ENCODE assay signal across 8 mouse cellular contexts in genomic region chr2:131142592-131142991, GRCm38 (mm10). TPM values are rescaled to one million over a fixed set of nuclear protein-coding genes. Genes with fewer than 3 reads are reported as not detected.
A peak's percentile ranks its signal among the peaks of the same experiment; 100 is the strongest.
DNase-seq lines count a peak whose midpoint lies in the region; ATAC-seq and TF ChIP-seq lines count a peak whose summit lies in the region.

No protein-coding gene starts in this region.

- no peaks in the 10 kb centered on the region for H3K79me2 ChIP-seq in heart, adult 2 months (replicated peaks; ENCODE audit: control insufficient read depth, insufficient read depth, low read length)
- no peaks in the 10 kb centered on the region for H3K79me2 ChIP-seq in liver, adult 2 months (ENCODE audit: control insufficient read depth, insufficient read depth, low read length)

- intact Hi-C loops in heart, adult 2 months (cut with DNase I): loop anchor here (1.0 kb wide), 1 partner anchor 47 kb away; no protein-coding TSS in a partner anchor

- TF ChIP-seq EP300 in heart, adult 2 months (IDR thresholded peaks at IDR 0.05; ENCODE audit: insufficient read depth, low read depth, low read length): peak; percentile 59; the same call in 1 of the 2 replicates

- TF ChIP-seq CTCF in heart, adult 2 months (IDR thresholded peaks at IDR 0.05): peak; percentile 96
- peak; percentile 81 for TF ChIP-seq CTCF in liver, adult 2 months (IDR thresholded peaks at IDR 0.05; ENCODE audit: low read depth, low read length)

- H3K27me3 ChIP-seq in hindbrain, embryonic 10.5 days (ENCODE audit: insufficient read depth, poor library complexity, severe bottlenecking): no peaks in the 10 kb centered on the region
- H3K27me3 ChIP-seq in hindbrain, embryonic 14.5 days (ENCODE audit: control insufficient read depth, insufficient read depth, low read length): no peaks in the 10 kb centered on the region
- H3K27me3 ChIP-seq in heart, adult 2 months (ENCODE audit: control insufficient read depth, insufficient read depth, low read length): no peaks in the 10 kb centered on the region
- no peaks in the 10 kb centered on the region for H3K27me3 ChIP-seq in kidney, embryonic 14.5 days (ENCODE audit: control insufficient read depth, insufficient read depth, low read length)
- H3K27me3 ChIP-seq in liver, adult 2 months (ENCODE audit: control insufficient read depth, insufficient read depth, low read length): no peaks in the 10 kb centered on the region
- H3K27me3 ChIP-seq in stomach, embryonic 15.5 days (replicated peaks): no peaks in the 10 kb centered on the region

- no peak overlapping the region for H3K9ac ChIP-seq in hindbrain, embryonic 14.5 days
- H3K9ac ChIP-seq in heart, adult 2 months (ENCODE audit: low read depth, low read length): no peak overlapping the region
- H3K9ac ChIP-seq in kidney, embryonic 14.5 days (ENCODE audit: low read depth, low read length): no peak overlapping the region
- no peak overlapping the region for H3K9ac ChIP-seq in liver, adult 2 months (ENCODE audit: low read depth, low read length)
- no peak overlapping the region for H3K9ac ChIP-seq in stomach, embryonic 15.5 days

- no peak for ATAC-seq in hindbrain, embryonic 14.5 days (ENCODE audit: low FRiP score)
- peak; percentile 81 for ATAC-seq in kidney, embryonic 14.5 days (ENCODE audit: low FRiP score, low TSS enrichment)
- peak; percentile 61; the same call in 1 of the 2 replicates for ATAC-seq in stomach, embryonic 15.5 days (ENCODE audit: insufficient read depth, low FRiP score, low read depth)

- H3K9me3 ChIP-seq in hindbrain, embryonic 10.5 days: no peaks in the 10 kb centered on the region
- no peaks in the 10 kb centered on the region for H3K9me3 ChIP-seq in hindbrain, embryonic 14.5 days (ENCODE audit: control insufficient read depth, low read length)
- H3K9me3 ChIP-seq in kidney, embryonic 14.5 days (ENCODE audit: control insufficient read depth, low read length): no peaks in the 10 kb centered on the region
- H3K9me3 ChIP-seq in stomach, embryonic 15.5 days: no peaks in the 10 kb centered on the region

- peak; percentile 78 for DNase-seq in hindbrain, embryonic 10.5 days (ENCODE audit: low spot score)
- no peak for DNase-seq in hindbrain, embryonic 14.5 days (ENCODE audit: low spot score)
- peak; percentile 79 for DNase-seq in embryo, embryonic 9.5 days (ENCODE audit: extremely low spot score)
- peak; percentile 82 to 87 for DNase-seq in heart, adult 2 months
- DNase-seq in liver, adult 2 months (ENCODE audit: extremely low read depth, low read depth, low spot score): peak; percentile 56
- DNase-seq in naive thymus-derived CD4-positive, alpha-beta T cell, adult 2 months (ENCODE audit: low read depth): peak; percentile 59

- H3K4me1 ChIP-seq in hindbrain, embryonic 10.5 days (replicated peaks): peaks cover 39% of the 10 kb centered on the region
- H3K4me1 ChIP-seq in hindbrain, embryonic 14.5 days (replicated peaks; ENCODE audit: control insufficient read depth, insufficient read depth, low read length): no peaks in the 10 kb centered on the region
- H3K4me1 ChIP-seq in heart, adult 2 months (ENCODE audit: control insufficient read depth, insufficient read depth, low read length): peaks cover 24% of the 10 kb centered on the region
- H3K4me1 ChIP-seq in kidney, embryonic 14.5 days (ENCODE audit: control insufficient read depth, insufficient read depth, low read length): peaks cover 17% of the 10 kb centered on the region
- H3K4me1 ChIP-seq in liver, adult 2 months (ENCODE audit: control insufficient read depth, insufficient read depth, low read length): 0 out of 2 replicates have a peak, but pooled peaks cover 4% of the 10 kb centered on the region
- 0 out of 2 replicates have a peak, but pooled peaks cover 4% of the 10 kb centered on the region for H3K4me1 ChIP-seq in stomach, embryonic 15.5 days

- H3K27ac ChIP-seq in hindbrain, embryonic 10.5 days: 0 out of 2 replicates have a peak overlapping the region, but pooled peaks have one; percentile 16
- H3K27ac ChIP-seq in hindbrain, embryonic 14.5 days: no peak overlapping the region
- H3K27ac ChIP-seq in heart, adult 2 months: peak overlapping the region; percentile 77
- H3K27ac ChIP-seq in kidney, embryonic 14.5 days (ENCODE audit: low read depth, low read length): no peak overlapping the region
- H3K27ac ChIP-seq in liver, adult 2 months (replicated peaks; ENCODE audit: insufficient read depth, low read depth, low read length): no peak overlapping the region
- no peak overlapping the region for H3K27ac ChIP-seq in stomach, embryonic 15.5 days

- H3K4me3 ChIP-seq in hindbrain, embryonic 10.5 days: peak overlapping the region; percentile 27
- H3K4me3 ChIP-seq in hindbrain, embryonic 14.5 days (replicated peaks; ENCODE audit: low read length): no peak overlapping the region
- H3K4me3 ChIP-seq in heart, adult 2 months: no peak overlapping the region
- no peak overlapping the region for H3K4me3 ChIP-seq in kidney, embryonic 14.5 days (ENCODE audit: low read length)
- peak overlapping the region; percentile 0; the same call in 1 of the 2 replicates for H3K4me3 ChIP-seq in liver, adult 2 months (ENCODE audit: insufficient read depth, low read depth, low read length)
- H3K4me3 ChIP-seq in stomach, embryonic 15.5 days (replicated peaks): no peak overlapping the region

- TF ChIP-seq POLR2A in heart, adult 2 months (IDR thresholded peaks at IDR 0.05; ENCODE audit: insufficient read depth, low read depth, low read length): no peak
- no peak for TF ChIP-seq POLR2A in liver, adult 2 months (IDR thresholded peaks at IDR 0.05; ENCODE audit: extremely low read depth, insufficient read depth, low read length)

- H3K4me2 ChIP-seq in hindbrain, embryonic 14.5 days (replicated peaks): no peak overlapping the region
- H3K4me2 ChIP-seq in kidney, embryonic 14.5 days (replicated peaks; ENCODE audit: low read depth, low read length): no peak overlapping the region
- 0 out of 2 replicates have a peak overlapping the region, but pooled peaks have one; percentile 23 for H3K4me2 ChIP-seq in stomach, embryonic 15.5 days

- 34% methylated on average over 18 of the region's 18 CpGs for WGBS in hindbrain, embryonic 10.5 days
- WGBS in hindbrain, embryonic 14.5 days: 28% methylated on average over 18 of the region's 18 CpGs
- 25% methylated on average over 18 of the region's 18 CpGs for WGBS in heart, adult 2 months
- 30% methylated on average over 18 of the region's 18 CpGs for WGBS in kidney, embryonic 14.5 days
- 24% methylated on average over 18 of the region's 18 CpGs for WGBS in liver, adult 2 months
- 30% methylated on average over 18 of the region's 18 CpGs for whole genome bisulfite sequencing in stomach, embryonic 15.5 days

- peaks cover 60% of the 10 kb centered on the region for H3K36me3 ChIP-seq in hindbrain, embryonic 10.5 days
- peaks cover 35% of the 10 kb centered on the region for H3K36me3 ChIP-seq in hindbrain, embryonic 14.5 days (replicated peaks; ENCODE audit: control insufficient read depth, insufficient read depth)
- peaks cover 18% of the 10 kb centered on the region for H3K36me3 ChIP-seq in heart, adult 2 months (ENCODE audit: control insufficient read depth, insufficient read depth, low read length)
- peaks cover 59% of the 10 kb centered on the region for H3K36me3 ChIP-seq in kidney, embryonic 14.5 days (ENCODE audit: control insufficient read depth, insufficient read depth, low read length)
- no peaks in the 10 kb centered on the region for H3K36me3 ChIP-seq in liver, adult 2 months (ENCODE audit: control insufficient read depth, insufficient read depth, low read length)
- peaks cover 20% of the 10 kb centered on the region for H3K36me3 ChIP-seq in stomach, embryonic 15.5 days

RNA-seq across cellular contexts. Expression of gene Gm11037, which starts 9.3 kb away (rescaled TPM):
- not detected in 2 replicates for polyA plus RNA-seq in hindbrain, embryonic 10.5 days (2016; fragmentation: Nextera tagmentation; extraction: Ambion mirVana)
- polyA plus RNA-seq in hindbrain, embryonic 14.5 days (2014; fragmentation: Nextera tagmentation; extraction: Ambion mirVana): not detected in 2 replicates
- not detected for total RNA-seq in heart, adult 2 months (2021)
- polyA plus RNA-seq in heart, adult 2 months (2012; rRNA removed): not detected in 2 replicates
- not detected in 2 replicates for polyA plus RNA-seq in kidney, embryonic 14.5 days (2014; fragmentation: Nextera tagmentation; extraction: Ambion mirVana)
- total RNA-seq in liver, adult 2 months (2014; rRNA removed): not detected in 2 replicates
- polyA plus RNA-seq in liver, adult 2 months (2012; rRNA removed): not detected in 2 replicates
- not detected in 2 replicates for polyA plus RNA-seq in stomach, embryonic 15.5 days (2015; fragmentation: Nextera tagmentation; extraction: Ambion mirVana)

RNA-seq across cellular contexts. Expression of gene Hspa12b, which starts 15.5 kb away (rescaled TPM):
- 6.4 and 7.6 TPM in 2 replicates for polyA plus RNA-seq in hindbrain, embryonic 10.5 days (2016; fragmentation: Nextera tagmentation; extraction: Ambion mirVana)
- 2.2 and 3.3 TPM in 2 replicates for polyA plus RNA-seq in hindbrain, embryonic 14.5 days (2014; fragmentation: Nextera tagmentation; extraction: Ambion mirVana)
- 10 to 100 TPM; 29.7 to 31.4 TPM for total RNA-seq in heart, adult 2 months (2021)
- polyA plus RNA-seq in heart, adult 2 months (2012; rRNA removed): 21.9 and 27.8 TPM in 2 replicates
- 8.6 and 10.0 TPM in 2 replicates for polyA plus RNA-seq in kidney, embryonic 14.5 days (2014; fragmentation: Nextera tagmentation; extraction: Ambion mirVana)
- 0.87 and 1.0 TPM in 2 replicates for total RNA-seq in liver, adult 2 months (2014; rRNA removed)
- 0.67 and 1.1 TPM in 2 replicates for polyA plus RNA-seq in liver, adult 2 months (2012; rRNA removed)
- polyA plus RNA-seq in stomach, embryonic 15.5 days (2015; fragmentation: Nextera tagmentation; extraction: Ambion mirVana): 16.9 TPM in 2 replicates

RNA-seq across cellular contexts. Expression of gene 1700037H04Rik, which starts 17.3 kb away (rescaled TPM):
- 138 and 142 TPM in 2 replicates for polyA plus RNA-seq in hindbrain, embryonic 10.5 days (2016; fragmentation: Nextera tagmentation; extraction: Ambion mirVana)
- polyA plus RNA-seq in hindbrain, embryonic 14.5 days (2014; fragmentation: Nextera tagmentation; extraction: Ambion mirVana): 87.3 and 88.5 TPM in 2 replicates
- total RNA-seq in heart, adult 2 months (2021): 10 to 100 TPM in 1 of 2 experiments, 1 to 10 TPM in 1; 9.8 to 11.3 TPM
- 33.6 and 48.9 TPM in 2 replicates for polyA plus RNA-seq in heart, adult 2 months (2012; rRNA removed)
- polyA plus RNA-seq in kidney, embryonic 14.5 days (2014; fragmentation: Nextera tagmentation; extraction: Ambion mirVana): 99.3 and 101 TPM in 2 replicates
- total RNA-seq in liver, adult 2 months (2014; rRNA removed): 3.4 and 3.6 TPM in 2 replicates
- 16.6 and 20.3 TPM in 2 replicates for polyA plus RNA-seq in liver, adult 2 months (2012; rRNA removed)
- polyA plus RNA-seq in stomach, embryonic 15.5 days (2015; fragmentation: Nextera tagmentation; extraction: Ambion mirVana): 74.2 and 75.0 TPM in 2 replicates

RNA-seq across cellular contexts. Expression of gene Cenpb, which starts 37.3 kb away (rescaled TPM):
- polyA plus RNA-seq in hindbrain, embryonic 10.5 days (2016; fragmentation: Nextera tagmentation; extraction: Ambion mirVana): 9.7 and 12.8 TPM in 2 replicates
- polyA plus RNA-seq in hindbrain, embryonic 14.5 days (2014; fragmentation: Nextera tagmentation; extraction: Ambion mirVana): 9.3 and 10.3 TPM in 2 replicates
- total RNA-seq in heart, adult 2 months (2021): 10 to 100 TPM; 71.9 to 92.6 TPM
- polyA plus RNA-seq in heart, adult 2 months (2012; rRNA removed): 57.1 and 58.5 TPM in 2 replicates
- polyA plus RNA-seq in kidney, embryonic 14.5 days (2014; fragmentation: Nextera tagmentation; extraction: Ambion mirVana): 6.9 and 8.0 TPM in 2 replicates
- 27.3 and 27.5 TPM in 2 replicates for total RNA-seq in liver, adult 2 months (2014; rRNA removed)
- 35.2 and 40.5 TPM in 2 replicates for polyA plus RNA-seq in liver, adult 2 months (2012; rRNA removed)
- 15.4 and 16.4 TPM in 2 replicates for polyA plus RNA-seq in stomach, embryonic 15.5 days (2015; fragmentation: Nextera tagmentation; extraction: Ambion mirVana)

RNA-seq across cellular contexts. Expression of gene Cdc25b, which starts 44.2 kb away (rescaled TPM):
- polyA plus RNA-seq in hindbrain, embryonic 10.5 days (2016; fragmentation: Nextera tagmentation; extraction: Ambion mirVana): 99.7 and 116 TPM in 2 replicates
- polyA plus RNA-seq in hindbrain, embryonic 14.5 days (2014; fragmentation: Nextera tagmentation; extraction: Ambion mirVana): 26.9 and 27.6 TPM in 2 replicates
- total RNA-seq in heart, adult 2 months (2021): 10 to 100 TPM in 1 of 2 experiments, 1 to 10 TPM in 1; 4.3 to 10.3 TPM
- 9.8 and 12.5 TPM in 2 replicates for polyA plus RNA-seq in heart, adult 2 months (2012; rRNA removed)
- 41.5 and 55.7 TPM in 2 replicates for polyA plus RNA-seq in kidney, embryonic 14.5 days (2014; fragmentation: Nextera tagmentation; extraction: Ambion mirVana)
- total RNA-seq in liver, adult 2 months (2014; rRNA removed): 0.94 and 1.0 TPM in 2 replicates
- 1.1 and 1.5 TPM in 2 replicates for polyA plus RNA-seq in liver, adult 2 months (2012; rRNA removed)
- polyA plus RNA-seq in stomach, embryonic 15.5 days (2015; fragmentation: Nextera tagmentation; extraction: Ambion mirVana): 57.6 and 62.6 TPM in 2 replicates

Comparison
In these comparisons a context has a peak if more than half of its experiments do, and no peak if none do; other contexts are left out.
1. H3K27ac ChIP-seq: peak in hindbrain, embryonic 10.5 days (single experiment) and heart, adult 2 months (single experiment); none in hindbrain, embryonic 14.5 days (single experiment), kidney, embryonic 14.5 days (single experiment), liver, adult 2 months (single experiment) and stomach, embryonic 15.5 days (single experiment).
2. H3K4me3 ChIP-seq: peak in hindbrain, embryonic 10.5 days (single experiment) and liver, adult 2 months (single experiment); none in hindbrain, embryonic 14.5 days (single experiment), heart, adult 2 months (single experiment), kidney, embryonic 14.5 days (single experiment) and stomach, embryonic 15.5 days (single experiment).